Mouse (Mus musculus) central nervous system, embryonic 11.5 days (tissue): Measurements from ENCODE around the gene Angptl3. TPM values are rescaled to one million over a fixed set of nuclear protein-coding genes. Genes with fewer than 3 reads are reported as not detected.

ENCODE experiments used
- polyA plus RNA-seq: library from polyadenylated mRNA; depleted of rRNA; stranded (reverse); fragments of >200 nt; gene quantifications from 2 replicates; pipeline ENCODE4 v1.2.3, GENCODE M21; 2012; rRNA removed

Angptl3 gene
- polyA plus RNA-seq: 0.27 and 0.62 TPM in 2 replicates

GRCm38 (mm10) chr4:99030686-99031085 lies at the start of gene Angptl3:
Gene Angptl3 (plus strand): TSS chr4:99030954.

Other genes with a start within 250 kb of the Angptl3 start
- gene Kank4, start 213.4 kb upstream of the Angptl3 start, polyA plus RNA-seq: 3.0 and 5.9 TPM in 2 replicates
- not detected in 2 replicates for gene I0C0044D17Rik, start 207.1 kb upstream of the Angptl3 start, polyA plus RNA-seq
- 81.2 and 134 TPM in 2 replicates for gene Usp1, start 107.1 kb upstream of the Angptl3 start, polyA plus RNA-seq
- 155 and 201 TPM in 2 replicates for gene Dock7, start 90.0 kb downstream of the Angptl3 start, polyA plus RNA-seq
- gene Atg4c, start 163.0 kb downstream of the Angptl3 start, polyA plus RNA-seq: 9.3 and 9.7 TPM in 2 replicates